Mouse (Mus musculus) adrenal gland (tissue): ENCODE measurements at regions not wholly inside any gene's neighbourhood (a gene's known extent, or its start where the extent isn't known, plus 50 kb on each side); places are given as distances from the start of the nearest gene placed in this dataset.

Experiments
- intact Hi-C: fragments of 180-260 bp; cut with DNase I; formaldehyde crosslinking; loops from one replicate; pipeline ENCODE4 v1.15.1; 2025

DNA sequence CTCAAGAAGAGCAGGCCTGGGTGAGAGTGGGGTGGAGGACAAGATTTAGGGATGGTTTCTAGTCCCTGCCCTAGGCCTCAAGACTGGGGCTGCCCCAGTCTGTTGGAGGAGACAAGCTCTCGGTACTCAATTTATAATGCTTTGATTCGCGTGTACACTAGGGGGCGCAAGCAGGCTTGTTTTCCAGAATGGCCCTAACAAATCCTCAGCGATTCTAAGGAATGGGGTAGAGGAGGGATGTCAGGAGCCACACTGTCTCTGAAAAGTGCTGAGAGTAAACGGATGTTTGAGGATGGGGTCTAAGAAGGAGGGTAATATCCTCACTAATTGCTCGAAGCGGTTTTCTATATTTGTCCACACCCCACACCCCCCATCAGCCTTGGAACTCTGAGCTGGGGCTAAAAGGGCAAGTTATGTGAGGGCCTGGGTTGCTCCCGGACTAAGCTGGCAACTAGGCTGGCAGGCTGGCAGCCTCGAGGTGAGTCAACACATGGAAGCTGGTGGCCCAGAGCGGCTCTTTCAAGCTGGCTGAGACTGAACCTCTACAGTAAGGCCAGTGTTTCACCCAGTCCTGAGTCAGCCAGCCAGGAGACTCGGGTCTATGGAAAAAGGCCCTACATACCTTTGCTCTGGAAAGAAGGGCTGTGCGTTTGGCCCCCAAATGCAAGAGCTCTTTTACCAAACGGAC lies 176.7 kb downstream of the Ttc8 start:
- intact Hi-C loops, result loop anchor here (5.0 kb wide), 1 partner anchor 740 kb away; no protein-coding TSS in a partner anchor

DNA sequence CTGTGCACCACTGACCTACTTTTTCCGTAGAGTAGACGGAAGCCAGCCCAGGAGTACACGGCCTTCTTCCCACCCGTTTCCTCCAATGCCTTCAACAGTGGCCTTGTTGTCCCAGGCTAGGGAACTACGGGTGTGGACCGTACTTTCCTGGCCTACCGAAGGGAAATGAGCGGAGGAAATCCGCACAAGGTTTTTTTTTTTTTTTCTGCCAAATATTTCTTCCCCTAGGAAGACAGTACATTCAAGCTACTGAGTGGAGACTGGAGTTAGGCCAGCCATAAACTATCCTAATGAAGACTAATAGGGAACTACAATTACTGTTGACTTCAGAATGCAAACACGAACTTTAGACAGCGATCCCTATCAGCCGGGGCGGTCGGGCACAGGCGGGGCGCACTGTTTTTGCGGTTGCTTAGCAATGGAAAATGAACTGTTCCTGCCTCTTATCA lies 177.3 kb downstream of the Ttc8 start:
- intact Hi-C loops, result loop anchor here (5.0 kb wide), 1 partner anchor 740 kb away; no protein-coding TSS in a partner anchor

DNA sequence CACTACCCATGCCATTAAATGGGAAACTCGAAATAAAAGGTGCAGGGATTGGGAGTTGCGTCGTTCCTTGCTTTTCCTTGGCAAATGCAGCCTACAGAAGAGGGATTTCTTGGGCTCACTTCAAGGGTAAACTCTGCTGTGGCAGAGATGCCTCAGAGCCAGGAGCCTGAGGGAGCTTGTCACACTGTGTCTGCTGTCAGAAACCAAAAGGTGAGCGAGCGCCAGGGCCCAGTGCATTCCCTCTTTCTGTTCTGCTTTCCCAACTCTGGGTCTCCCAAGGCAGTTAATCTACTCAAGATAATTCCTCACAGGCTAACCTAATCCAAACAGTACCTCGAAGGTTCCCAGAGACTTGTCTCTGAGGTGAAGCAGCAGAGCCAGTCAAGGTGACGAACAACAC lies 179.5 kb downstream of the Ttc8 start:
- intact Hi-C loops, result loop anchor here (5.0 kb wide), 1 partner anchor 737 kb away; no protein-coding TSS in a partner anchor

DNA sequence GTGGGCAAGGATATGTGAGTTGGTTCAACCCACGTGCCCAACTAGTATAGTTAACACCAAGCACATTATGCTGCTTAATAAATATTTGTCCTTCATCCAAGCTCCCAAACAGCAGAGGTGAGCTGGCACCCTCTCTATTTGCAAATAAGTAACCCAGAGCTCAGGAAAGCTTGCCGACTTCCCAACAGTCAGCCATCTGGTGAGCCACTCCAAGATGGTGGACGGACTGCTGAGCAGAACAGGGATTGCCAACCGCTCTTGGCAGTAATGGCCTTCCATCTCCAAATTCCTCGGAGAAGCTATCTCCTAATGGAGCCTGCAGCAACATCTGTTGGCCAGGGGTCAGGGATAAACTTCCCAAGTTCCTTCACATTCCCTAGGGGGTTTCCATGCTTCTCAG lies 188.2 kb downstream of the Ttc8 start:
- intact Hi-C loops, result no loop called here

DNA sequence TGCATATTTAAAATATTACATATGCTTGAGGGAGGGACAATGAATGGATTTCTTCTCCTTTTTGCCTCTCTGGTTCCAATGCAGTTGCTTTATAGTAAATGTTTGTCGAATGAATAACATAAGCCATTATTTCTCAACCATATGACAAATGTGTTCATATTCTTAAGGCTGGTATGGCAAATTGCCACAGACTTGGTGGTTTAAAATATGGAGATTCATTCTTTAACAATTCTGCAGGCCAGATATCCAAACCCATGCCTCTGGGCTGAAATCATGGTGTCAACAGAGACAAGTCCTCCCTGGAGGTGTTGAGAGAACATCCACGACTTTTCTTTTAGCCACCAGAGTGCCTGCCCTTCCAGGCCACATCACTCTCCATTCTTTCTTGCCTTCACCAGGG lies 193.4 kb downstream of the Ttc8 start:
- intact Hi-C loops, result no loop called here

DNA sequence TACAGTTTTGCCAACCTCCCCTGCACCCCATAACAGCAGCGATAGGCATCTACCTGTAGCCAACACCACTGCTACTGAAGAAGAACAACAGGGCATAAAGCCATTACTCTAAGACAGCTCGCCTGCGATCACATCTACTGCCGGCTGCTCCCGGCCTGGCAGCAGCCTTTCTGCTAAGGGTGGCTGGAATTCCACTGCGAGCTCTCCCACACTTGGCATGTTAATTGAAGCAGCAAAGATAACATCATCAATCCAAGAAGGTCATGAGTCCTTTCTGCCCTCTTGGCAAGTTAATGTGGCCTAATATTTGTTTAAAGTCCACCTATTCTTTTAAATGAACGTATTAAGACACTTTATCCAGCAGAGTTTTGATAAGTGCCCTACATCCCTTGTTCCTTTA lies 196.1 kb downstream of the Ttc8 start:
- intact Hi-C loops, result no loop called here

DNA sequence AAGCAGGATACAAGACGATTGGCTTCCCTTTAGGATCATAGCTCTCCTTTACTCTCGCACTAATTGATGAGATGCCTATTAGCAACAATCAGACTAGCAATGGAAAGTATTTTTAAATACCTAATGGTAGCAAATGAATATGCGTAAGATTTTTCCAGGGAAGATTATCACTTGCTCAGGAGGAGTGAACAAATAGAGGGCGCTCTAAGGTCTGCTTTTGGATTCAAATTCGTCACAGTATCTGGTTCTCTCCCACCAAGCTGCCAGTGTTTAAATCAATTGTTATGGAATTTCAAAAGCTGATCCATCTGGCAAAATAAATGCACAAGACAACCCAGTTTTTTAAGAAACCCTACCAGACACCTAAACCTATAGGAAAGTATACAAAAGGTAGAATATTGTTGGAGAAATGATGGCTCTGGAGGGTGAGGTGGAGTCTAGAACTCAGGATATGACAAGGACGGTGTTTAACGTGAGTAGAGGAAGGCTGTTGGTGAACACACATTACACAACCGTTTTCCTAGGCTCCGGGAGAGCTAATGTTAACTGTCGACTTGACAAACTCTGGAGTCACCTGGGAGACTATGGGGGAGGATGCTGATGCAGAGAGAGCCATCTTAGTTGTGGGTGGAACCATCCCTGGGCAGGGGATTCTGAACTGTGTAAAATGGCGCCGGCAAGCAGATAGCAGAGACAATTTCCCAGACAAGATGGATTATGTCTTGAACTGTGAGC lies 198.2 kb downstream of the Ttc8 start:
- intact Hi-C loops, result no loop called here

DNA sequence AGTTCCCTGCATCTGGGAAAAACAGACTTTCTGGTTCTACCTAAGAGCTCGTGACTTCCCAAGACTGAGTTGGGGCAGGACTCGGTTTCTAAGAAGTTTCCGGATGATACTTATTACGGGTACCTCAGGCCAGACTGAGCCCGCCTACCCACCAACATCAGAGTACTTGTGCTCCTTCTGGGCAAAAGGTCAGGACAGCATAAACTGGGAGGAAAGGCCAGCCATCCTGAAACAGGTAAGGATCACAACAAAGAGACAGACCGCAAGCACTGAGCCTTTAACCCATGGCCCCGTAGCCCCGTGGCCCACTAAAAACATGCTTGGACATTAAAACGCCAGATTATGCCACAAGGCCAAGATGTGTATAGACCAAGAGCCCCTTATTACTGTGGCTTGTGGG lies 199.6 kb downstream of the Ttc8 start:
- intact Hi-C loops, result no loop called here

DNA sequence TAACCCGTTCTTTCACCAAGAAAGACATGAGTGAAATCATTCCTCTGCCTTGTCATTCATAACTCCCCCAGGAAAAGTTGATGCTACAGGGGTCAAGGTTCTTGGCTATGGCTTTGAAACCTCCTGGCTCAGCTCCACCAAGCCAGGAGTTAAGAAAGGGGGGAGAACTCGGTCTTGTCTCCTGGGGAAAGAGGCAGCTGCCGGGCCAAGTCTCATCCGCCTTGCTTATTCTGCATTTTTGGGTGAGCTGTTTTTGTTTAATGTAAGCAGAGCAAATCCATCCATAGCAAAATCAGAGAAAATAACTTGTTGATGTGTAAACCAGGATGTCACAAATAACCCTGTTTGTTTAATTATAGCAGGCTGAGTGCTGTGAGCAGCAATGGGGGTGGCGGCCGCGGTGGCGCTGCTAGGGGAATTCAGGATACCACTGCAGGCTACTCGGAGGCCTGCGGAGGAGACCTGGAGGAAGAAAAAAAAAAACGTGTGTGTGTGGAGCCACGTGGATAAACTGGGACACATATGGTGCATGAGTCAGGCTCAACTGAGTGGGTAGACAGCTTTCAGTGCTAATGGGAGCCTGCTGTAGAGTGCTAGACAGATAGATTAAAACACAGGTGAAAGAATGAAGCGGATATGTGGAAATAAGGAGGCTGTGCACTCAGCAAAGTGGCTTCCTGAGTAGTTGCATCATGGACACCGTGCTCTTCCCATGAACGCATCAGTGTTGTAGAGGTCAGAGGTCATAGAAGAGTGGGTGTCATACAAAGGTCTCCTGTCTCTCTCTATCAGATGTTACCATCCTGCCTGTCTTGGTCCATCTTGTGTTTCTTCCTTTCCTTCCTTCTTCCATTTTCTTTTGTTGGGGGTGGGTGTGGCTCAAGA lies 203.5 kb downstream of the Ttc8 start:
- intact Hi-C loops, result no loop called here

DNA sequence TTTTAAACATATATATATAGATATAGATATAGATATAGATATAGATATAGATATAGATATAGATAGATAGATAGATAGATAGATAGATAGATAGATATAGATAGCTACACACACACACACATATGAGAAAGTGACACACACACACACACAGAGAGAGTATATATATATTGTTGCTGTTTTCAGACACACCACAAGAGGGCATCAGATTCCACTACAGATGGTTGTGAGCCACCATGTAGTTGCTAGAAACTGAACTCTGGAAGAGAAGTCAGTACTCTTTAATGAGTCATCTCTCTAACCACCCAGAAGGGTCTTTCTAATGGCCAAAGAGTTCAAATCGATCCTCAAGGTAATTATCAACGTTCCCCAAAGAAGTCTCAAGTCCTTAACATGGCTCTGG lies 205.8 kb downstream of the Ttc8 start:
- intact Hi-C loops, result no loop called here
